Mouse (Mus musculus) adrenal gland, adult (tissue): Measurements from ENCODE around the gene Senp7.
A peak's percentile ranks its signal among the peaks of the same experiment; 100 is the strongest.
"Not testable (repeated sequence)": the region's sequence is repeated elsewhere in the genome, so short reads cannot be mapped to it uniquely, and the experiment has no call there.

Source experiments
- DNase-seq, 2 experiments: peaks; one replicate each; pipeline ENCODE4 v3.0.0; 2022 to 2023; ENCODE audit warnings: low spot score in 1 of 2; ENCODE audit not compliant: inconsistent age in 2 of 2

Gene Senp7

GRCm38 (mm10) chr16:56064334-56064990 is 16.3 kb downstream of the Senp7 start:
- DNase-seq: peak; percentile 63 to 84

DNA sequence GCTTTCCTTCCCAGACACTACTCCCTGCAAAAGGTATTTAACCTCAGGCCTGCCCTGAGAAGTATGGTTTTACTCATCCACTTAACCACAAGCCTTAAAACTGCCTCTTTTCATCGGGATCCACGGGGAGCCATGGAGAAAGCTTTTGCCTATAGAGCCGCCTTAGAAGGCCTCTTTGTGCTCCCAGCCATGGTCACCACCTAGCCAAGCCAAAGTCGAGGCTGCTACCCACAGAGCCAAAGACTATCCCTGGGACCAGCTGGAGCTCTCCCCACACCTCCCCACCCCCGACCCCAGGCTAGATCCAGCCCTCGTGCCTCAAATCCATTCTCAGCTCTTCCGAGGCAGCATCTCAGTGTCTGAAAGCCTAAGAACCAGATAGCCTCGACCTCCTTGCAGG is 18.0 kb downstream of the Senp7 start:
- no peak for DNase-seq

- DNase-seq: no peak
Observed at GRCm38 (mm10) chr16:56068523-56069070, 20.5 kb downstream of the Senp7 start.

GRCm38 (mm10) chr16:56071317-56072232 is 23.4 kb downstream of the Senp7 start:
- no peak for DNase-seq

- DNase-seq: no peak
Observed at GRCm38 (mm10) chr16:56072533-56072932, 24.4 kb downstream of the Senp7 start.

GRCm38 (mm10) chr16:56073150-56073549 is 25.0 kb downstream of the Senp7 start:
- not testable (repeated sequence) for DNase-seq

- DNase-seq: no peak
Observed at GRCm38 (mm10) chr16:56074122-56074521, 26.0 kb downstream of the Senp7 start.

DNA sequence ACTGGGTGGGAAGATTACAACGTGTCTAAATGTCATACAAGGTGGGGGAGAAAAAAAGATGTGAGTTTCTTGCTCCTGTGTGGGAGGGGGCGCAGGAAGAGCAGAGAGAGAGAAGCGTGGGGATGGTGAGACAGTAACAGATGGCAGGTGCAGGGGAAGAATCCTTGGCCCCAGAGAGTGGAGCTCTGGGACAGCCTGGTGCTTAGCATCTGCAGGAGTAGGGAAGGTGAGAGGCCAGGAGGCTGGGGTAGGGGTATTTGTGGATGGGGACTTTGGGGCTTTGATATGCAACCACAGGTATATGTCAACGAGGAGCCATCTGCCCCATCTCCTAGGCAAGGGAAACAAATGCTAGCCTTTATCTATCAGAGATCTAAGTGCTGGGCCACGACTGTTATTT is 26.4 kb downstream of the Senp7 start:
- DNase-seq: peak; percentile 12 to 29

DNA sequence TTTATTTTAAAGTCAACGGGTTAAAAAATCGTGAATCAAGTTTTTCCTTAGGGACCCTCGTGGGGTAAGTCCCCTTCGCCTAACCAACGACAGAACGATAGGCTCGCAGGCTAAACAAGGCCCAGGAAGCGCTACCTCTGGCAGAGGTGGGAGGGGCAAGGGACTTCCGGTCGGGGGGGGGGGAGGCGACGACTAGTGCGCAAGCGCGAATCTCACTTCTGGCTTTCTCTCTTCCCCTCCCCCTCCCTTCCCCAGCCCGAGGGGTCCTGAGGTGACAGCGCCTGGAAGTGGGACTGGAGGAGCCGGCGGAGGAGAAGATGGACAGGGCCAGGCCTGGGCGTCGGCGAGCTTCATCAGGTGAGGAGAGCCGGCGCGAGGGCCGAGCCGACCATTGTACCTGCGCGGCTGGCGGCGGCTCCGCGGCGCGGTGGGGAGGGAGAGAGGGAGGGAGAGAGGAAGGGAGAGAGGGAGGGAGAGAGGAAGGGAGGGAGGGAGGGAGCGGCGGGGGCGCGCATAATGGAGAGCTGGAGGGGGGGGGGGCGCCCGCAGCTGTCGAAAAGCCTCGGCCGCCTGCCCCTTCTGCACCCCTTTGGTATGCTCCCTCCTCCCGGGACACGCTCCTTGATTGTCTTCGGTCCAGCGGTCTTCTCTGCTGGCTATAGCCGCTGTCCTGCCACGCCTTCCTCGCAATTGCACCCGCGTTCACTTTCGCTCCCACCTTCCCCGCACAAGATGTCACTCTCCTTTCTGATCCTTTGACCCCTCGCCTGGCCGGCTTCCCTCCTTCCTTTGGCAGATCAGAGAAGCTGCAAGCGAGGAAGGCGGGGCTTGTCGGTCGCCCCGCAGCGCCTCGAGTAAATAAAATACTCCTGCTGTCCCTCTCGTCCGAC is 27.3 kb downstream of the Senp7 start:
- DNase-seq: peak; percentile 86 to 96

- DNase-seq: peak in 1 of 2 experiments; percentile 37
Observed at GRCm38 (mm10) chr16:56076121-56076869, 28.2 kb downstream of the Senp7 start.

DNA sequence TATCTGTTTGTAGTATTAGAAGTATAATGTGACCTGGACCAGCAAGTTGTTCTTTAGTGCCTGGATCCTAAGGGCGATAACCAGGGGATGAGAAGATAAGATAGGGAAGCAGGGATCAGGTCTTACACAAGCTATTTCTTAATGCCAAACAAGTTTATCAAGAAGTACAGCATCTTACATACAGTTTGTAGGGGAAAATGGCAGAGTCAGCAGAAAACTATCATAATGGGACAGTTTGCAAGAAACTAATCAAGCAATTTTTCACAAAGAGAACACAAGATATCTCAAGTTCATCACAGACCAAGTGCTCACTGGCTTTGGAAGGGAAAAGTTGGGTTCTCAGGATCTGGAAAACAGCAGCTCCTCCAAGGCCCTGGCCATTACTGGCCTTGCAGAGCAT is 31.3 kb downstream of the Senp7 start:
- no peak for DNase-seq

DNA sequence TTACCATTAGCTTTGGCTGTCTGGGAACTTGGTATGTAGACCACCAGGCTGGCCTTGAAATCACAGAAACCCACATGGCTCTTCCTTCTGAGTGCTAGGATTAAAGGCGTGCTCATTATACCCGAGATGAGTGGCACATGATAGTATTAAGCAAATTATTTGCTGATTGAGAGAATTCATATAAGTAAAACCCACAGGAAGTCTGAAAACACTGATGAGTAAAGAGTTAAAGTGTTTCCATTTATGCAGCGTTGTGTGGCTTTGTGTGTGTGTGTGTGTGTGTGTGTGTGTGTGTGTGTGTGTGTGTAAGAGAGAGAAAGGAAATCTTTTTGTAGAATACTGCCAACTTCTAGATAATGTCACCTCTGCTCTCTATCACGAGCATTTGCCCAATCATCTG is 33.6 kb downstream of the Senp7 start:
- DNase-seq: no peak

- DNase-seq: no peak
Observed at GRCm38 (mm10) chr16:56086336-56086735, 38.2 kb downstream of the Senp7 start.

DNA sequence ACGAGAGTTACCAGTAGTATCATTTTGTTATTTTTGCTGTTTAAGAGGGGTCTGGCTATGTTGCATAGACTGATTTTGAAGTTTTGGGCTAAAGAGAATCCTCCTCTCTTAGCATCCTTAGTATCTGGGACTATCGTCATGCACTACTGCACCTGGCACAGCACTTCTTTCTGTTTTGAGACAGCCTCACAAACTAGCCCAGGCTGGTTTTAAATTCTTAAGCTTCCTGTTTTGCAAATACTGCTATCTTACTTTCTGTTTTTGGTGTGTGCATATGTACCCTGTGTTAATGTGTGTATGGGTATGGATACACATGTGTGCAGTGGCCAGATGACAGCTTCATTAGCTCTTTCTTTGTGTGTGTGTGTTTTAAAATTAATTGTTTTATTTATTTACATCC is 42.2 kb downstream of the Senp7 start:
- no peak for DNase-seq

DNA sequence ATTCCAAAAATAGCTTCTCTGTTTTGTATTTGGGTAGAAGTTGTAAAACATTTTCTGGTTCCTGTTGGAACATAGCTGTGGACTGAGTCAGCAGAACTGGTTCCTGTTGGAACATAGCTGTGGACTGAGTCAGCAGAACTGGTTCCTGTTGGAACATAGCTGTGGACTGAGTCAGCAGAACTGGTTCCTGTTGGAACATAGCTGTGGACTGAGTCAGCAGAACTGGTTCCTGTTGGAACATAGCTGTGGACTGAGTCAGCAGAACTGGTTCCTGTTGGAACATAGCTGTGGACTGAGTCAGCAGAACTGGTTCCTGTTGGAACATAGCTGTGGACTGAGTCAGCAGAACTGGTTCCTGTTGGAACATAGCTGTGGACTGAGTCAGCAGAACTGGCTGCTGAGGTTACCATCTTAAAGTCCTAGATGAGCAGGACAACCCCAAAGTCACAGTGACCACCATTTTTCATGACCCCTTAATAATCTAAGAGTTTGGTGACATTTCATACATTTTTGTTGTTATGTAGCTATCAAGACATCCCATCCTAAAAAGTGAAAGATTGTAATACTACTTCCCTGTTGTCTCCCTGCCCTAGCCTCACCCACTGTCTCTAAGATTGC is 48.4 kb downstream of the Senp7 start:
- DNase-seq: not testable (repeated sequence)

DNA sequence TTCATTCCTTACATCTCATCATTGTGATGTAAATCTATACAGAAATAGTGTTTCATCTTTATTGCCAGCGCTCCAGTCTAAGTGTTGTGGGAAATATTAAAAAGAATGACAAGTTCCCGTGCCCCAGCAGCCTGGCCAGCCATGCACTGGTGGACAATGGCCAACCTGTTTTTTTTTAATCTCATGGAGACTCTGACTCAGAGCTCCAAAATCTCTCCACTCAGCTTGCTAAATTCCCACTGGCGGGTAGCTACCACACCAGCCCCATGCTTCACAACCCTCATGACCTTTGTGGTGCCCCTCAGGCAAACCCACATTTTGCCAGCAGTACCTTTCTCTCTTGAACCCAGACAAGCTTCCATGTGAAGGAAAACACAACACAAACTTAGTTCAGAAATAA is 67.6 kb downstream of the Senp7 start:
- DNase-seq: no peak

DNA sequence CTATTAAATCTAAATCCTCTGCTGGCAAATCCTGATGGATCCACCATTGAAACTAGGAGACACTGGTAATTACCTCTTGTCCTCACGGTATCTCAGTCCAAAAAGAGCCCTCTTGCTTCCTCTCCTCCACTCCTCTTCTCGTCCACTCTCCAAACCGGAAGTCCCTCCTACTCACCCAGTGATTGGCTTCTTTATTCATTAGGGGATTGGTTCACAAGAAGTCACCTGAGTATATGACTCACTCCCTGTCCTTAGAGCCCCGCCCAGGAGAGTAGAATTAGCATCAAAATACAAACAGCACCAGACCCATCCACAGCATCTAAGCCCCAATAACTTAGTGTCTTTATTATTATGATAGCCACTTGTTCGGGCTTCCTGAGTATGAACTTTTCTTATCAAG is 68.0 kb downstream of the Senp7 start:
- DNase-seq: no peak

- no peak for DNase-seq
Observed at GRCm38 (mm10) chr16:56117327-56118180, 69.4 kb downstream of the Senp7 start.

GRCm38 (mm10) chr16:56122517-56122916 is 74.4 kb downstream of the Senp7 start:
- DNase-seq: no peak
